Mouse (Mus musculus): ENCODE results near the gene P2rx5. TPM values are rescaled to one million over a fixed set of nuclear protein-coding genes. Genes with fewer than 3 reads are reported as not detected.

Gene P2rx5
- not detected for polyA plus RNA-seq (2014; fragmentation: Illumina TruSeq; extraction: RNeasy Lipid Tissue Mini Kit (QIAGEN cat#74804); ENCODE audit: low read depth, low replicate concordance)

GRCm38 (mm10) chr11:73159957-73160810, at the start of gene P2rx5:
TSS of gene P2rx5 (plus strand) at chr11:73160421.

GRCm38 (mm10) chr11:73137591-73138501, 22.4 kb upstream of the P2rx5 start, which contains the start of gene Haspin:
TSS of gene Haspin (minus strand) at chr11:73138294.

GRCm38 (mm10) chr11:73176608-73177508, 16.6 kb downstream of the P2rx5 start, which contains the start of the genes Emc6 and Tax1bp3:
TSS of gene Emc6 (minus strand) at chr11:73177037.
TSS of gene Tax1bp3 (plus strand) at chr11:73177083.

GRCm38 (mm10) chr11:73198603-73199229, 38.5 kb downstream of the P2rx5 start, which contains the start of gene Ctns:
TSS of gene Ctns (minus strand) at chr11:73199042.

GRCm38 (mm10) chr11:73199230-73199712, 39.0 kb downstream of the P2rx5 start, which contains the start of gene Shpk:
TSS of gene Shpk (plus strand) at chr11:73199460.

Other genes with a start within 250 kb of the P2rx5 start
- gene Atp2a3, start 199.3 kb upstream of the P2rx5 start, polyA plus RNA-seq (2014; fragmentation: Illumina TruSeq; extraction: RNeasy Lipid Tissue Mini Kit (QIAGEN cat#74804); ENCODE audit: low read depth, low replicate concordance): 215 TPM
- 0.76 TPM for gene P2rx1, start 161.3 kb upstream of the P2rx5 start, polyA plus RNA-seq (2014; fragmentation: Illumina TruSeq; extraction: RNeasy Lipid Tissue Mini Kit (QIAGEN cat#74804); ENCODE audit: low read depth, low replicate concordance)
- gene Camkk1, start 141.4 kb upstream of the P2rx5 start, polyA plus RNA-seq (2014; fragmentation: Illumina TruSeq; extraction: RNeasy Lipid Tissue Mini Kit (QIAGEN cat#74804); ENCODE audit: low read depth, low replicate concordance): 0.50 TPM
- gene Ncbp3, start 112.6 kb upstream of the P2rx5 start, polyA plus RNA-seq (2014; fragmentation: Illumina TruSeq; extraction: RNeasy Lipid Tissue Mini Kit (QIAGEN cat#74804); ENCODE audit: low read depth, low replicate concordance): 10.8 TPM
- gene Itgae, start 69.8 kb upstream of the P2rx5 start, polyA plus RNA-seq (2014; fragmentation: Illumina TruSeq; extraction: RNeasy Lipid Tissue Mini Kit (QIAGEN cat#74804); ENCODE audit: low read depth, low replicate concordance): 1.4 TPM
- 4.4 TPM for gene Haspin, start 22.1 kb upstream of the P2rx5 start, polyA plus RNA-seq (2014; fragmentation: Illumina TruSeq; extraction: RNeasy Lipid Tissue Mini Kit (QIAGEN cat#74804); ENCODE audit: low read depth, low replicate concordance)
- 36.6 TPM for gene Emc6, start 16.6 kb downstream of the P2rx5 start, polyA plus RNA-seq (2014; fragmentation: Illumina TruSeq; extraction: RNeasy Lipid Tissue Mini Kit (QIAGEN cat#74804); ENCODE audit: low read depth, low replicate concordance)
- gene Tax1bp3, start 16.7 kb downstream of the P2rx5 start, polyA plus RNA-seq (2014; fragmentation: Illumina TruSeq; extraction: RNeasy Lipid Tissue Mini Kit (QIAGEN cat#74804); ENCODE audit: low read depth, low replicate concordance): 82.2 TPM
- gene Ctns, start 38.6 kb downstream of the P2rx5 start, polyA plus RNA-seq (2014; fragmentation: Illumina TruSeq; extraction: RNeasy Lipid Tissue Mini Kit (QIAGEN cat#74804); ENCODE audit: low read depth, low replicate concordance): 18.5 TPM
- 6.1 TPM for gene Shpk, start 39.0 kb downstream of the P2rx5 start, polyA plus RNA-seq (2014; fragmentation: Illumina TruSeq; extraction: RNeasy Lipid Tissue Mini Kit (QIAGEN cat#74804); ENCODE audit: low read depth, low replicate concordance)
- 0.66 TPM for gene Trpv1, start 73.9 kb downstream of the P2rx5 start, polyA plus RNA-seq (2014; fragmentation: Illumina TruSeq; extraction: RNeasy Lipid Tissue Mini Kit (QIAGEN cat#74804); ENCODE audit: low read depth, low replicate concordance)
- 40.7 TPM for gene Trpv3, start 107.0 kb downstream of the P2rx5 start, polyA plus RNA-seq (2014; fragmentation: Illumina TruSeq; extraction: RNeasy Lipid Tissue Mini Kit (QIAGEN cat#74804); ENCODE audit: low read depth, low replicate concordance)
- gene Aspa, start 169.2 kb downstream of the P2rx5 start, polyA plus RNA-seq (2014; fragmentation: Illumina TruSeq; extraction: RNeasy Lipid Tissue Mini Kit (QIAGEN cat#74804); ENCODE audit: low read depth, low replicate concordance): 32.5 TPM
- not detected for gene Gm49340, start 169.3 kb downstream of the P2rx5 start, polyA plus RNA-seq (2014; fragmentation: Illumina TruSeq; extraction: RNeasy Lipid Tissue Mini Kit (QIAGEN cat#74804); ENCODE audit: low read depth, low replicate concordance)
- gene Spata22, start 169.3 kb downstream of the P2rx5 start, polyA plus RNA-seq (2014; fragmentation: Illumina TruSeq; extraction: RNeasy Lipid Tissue Mini Kit (QIAGEN cat#74804); ENCODE audit: low read depth, low replicate concordance): 3.1 TPM
- not detected for gene Olfr20, start 190.4 kb downstream of the P2rx5 start, polyA plus RNA-seq (2014; fragmentation: Illumina TruSeq; extraction: RNeasy Lipid Tissue Mini Kit (QIAGEN cat#74804); ENCODE audit: low read depth, low replicate concordance)
- not detected for gene Olfr376, start 210.8 kb downstream of the P2rx5 start, polyA plus RNA-seq (2014; fragmentation: Illumina TruSeq; extraction: RNeasy Lipid Tissue Mini Kit (QIAGEN cat#74804); ENCODE audit: low read depth, low replicate concordance)
- not detected for gene Olfr1, start 239.2 kb downstream of the P2rx5 start, polyA plus RNA-seq (2014; fragmentation: Illumina TruSeq; extraction: RNeasy Lipid Tissue Mini Kit (QIAGEN cat#74804); ENCODE audit: low read depth, low replicate concordance)